Mouse (Mus musculus) liver, postnatal 0 days (tissue): ENCODE results near the gene Mat2a. TPM values are rescaled to one million over a fixed set of nuclear protein-coding genes. Genes with fewer than 3 reads are reported as not detected.

ENCODE experiments used
- ATAC-seq: fragments of 200-750 bp; cut with Nextera tagmentation; 2 replicates; pipeline ENCODE4 v1.8.0; 2017; ENCODE audit warnings: mild to moderate bottlenecking, moderate library complexity
- DNase-seq: peaks from one replicate; pipeline ENCODE4 v3.0.0-alpha.2; 2016
- H3K27ac ChIP-seq: fragments of 300-500 bp; sonication (generic); 2 replicates; pipeline ENCODE4 v1.5.1; 2014; ENCODE audit warnings: antibody characterized with exemption, moderate library complexity, mild to moderate bottlenecking, low read depth
- H3K27me3 ChIP-seq: fragments of 300-500 bp; sonication (generic); 2 replicates; pipeline ENCODE4 v1.6.1; 2014; ENCODE audit warnings: low read length, control low read depth, mixed read lengths; ENCODE audit not compliant: insufficient read depth
- H3K36me3 ChIP-seq: fragments of 300-500 bp; sonication (generic); replicated peaks from 2 replicates; pipeline ENCODE4 v1.6.1; 2014; ENCODE audit warnings: mild to moderate bottlenecking, control low read depth, low read length, moderate library complexity, mixed read lengths; ENCODE audit not compliant: insufficient read depth
- H3K4me1 ChIP-seq: fragments of 300-500 bp; sonication (generic); 2 replicates; pipeline ENCODE4 v1.6.1; 2014; ENCODE audit warnings: antibody characterized with exemption, mild to moderate bottlenecking, control low read depth; ENCODE audit not compliant: insufficient read depth
- H3K4me2 ChIP-seq: fragments of 300-500 bp; sonication (generic); 2 replicates; pipeline ENCODE4 v1.6.1; 2014; ENCODE audit warnings: low read depth, mild to moderate bottlenecking, low read length, moderate library complexity, mixed read lengths
- H3K4me3 ChIP-seq: fragments of 300-500 bp; sonication (generic); 2 replicates; pipeline ENCODE4 v1.5.1; 2014; ENCODE audit warnings: low read depth, low read length
- H3K9ac ChIP-seq: fragments of 300-500 bp; sonication (generic); replicated peaks from 2 replicates; pipeline ENCODE4 v1.6.1; 2014; ENCODE audit warnings: mild to moderate bottlenecking, moderate library complexity
- H3K9me3 ChIP-seq: fragments of 300-500 bp; sonication (generic); 2 replicates; pipeline ENCODE4 v1.6.1; 2016; ENCODE audit warnings: mild to moderate bottlenecking, control low read depth, low read length, mixed read lengths
- CTCF ChIP-seq: sonication (generic); IDR thresholded peaks from 2 replicates; pipeline ENCODE4 v1.5.1; 2016; ENCODE audit warnings: antibody characterized with exemption, low read depth
- EP300 ChIP-seq: IDR thresholded peaks from 2 replicates; pipeline ENCODE4 v1.6.1; 2016; ENCODE audit warnings: antibody characterized with exemption, low read depth, mild to moderate bottlenecking
- WGBS: fragments of 180-500 bp; shearing (Covaris S2); extraction: QIAGEN DNeasy Blood & Tissue Kit; methylation state at CpG from one replicate; pipeline ENCODE4 v1.1.7; 2014; ENCODE audit not compliant: insufficient replicate concordance; 5-methylcytosine and 5-hydroxymethylcytosine counted together
- polyA plus RNA-seq: library from polyadenylated mRNA; unstranded; fragments of >200 nt; fragmentation: Nextera tagmentation; extraction: Ambion mirVana; gene quantifications from 2 replicates; pipeline ENCODE4 v1.2.1, GENCODE M21; 2015

The Mat2a gene
- polyA plus RNA-seq, 1 experiment from 2014 or later, result 138 TPM

DNA sequence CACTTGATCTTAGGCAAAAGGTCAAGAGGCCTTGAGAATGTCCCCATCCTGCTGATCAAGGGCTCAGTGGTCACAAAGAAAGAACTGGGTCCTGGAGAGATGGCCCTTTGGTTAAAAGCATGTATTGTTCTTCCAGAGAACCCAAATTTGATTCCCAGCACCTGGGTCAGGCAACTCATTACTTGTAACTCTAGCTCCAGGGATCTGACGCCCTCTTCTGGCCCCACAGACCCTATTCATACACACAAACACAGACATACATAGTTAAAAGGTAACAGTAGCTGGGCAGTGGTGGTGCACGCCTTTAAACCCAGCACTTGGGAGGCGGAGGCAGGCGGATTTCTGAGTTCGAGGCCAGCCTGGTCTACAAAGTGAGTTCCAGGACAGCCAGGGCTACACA, 47.0 kb downstream of the Mat2a start:
- peaks cover 33% of the 10 kb centered on the region for H3K4me1 ChIP-seq

DNA sequence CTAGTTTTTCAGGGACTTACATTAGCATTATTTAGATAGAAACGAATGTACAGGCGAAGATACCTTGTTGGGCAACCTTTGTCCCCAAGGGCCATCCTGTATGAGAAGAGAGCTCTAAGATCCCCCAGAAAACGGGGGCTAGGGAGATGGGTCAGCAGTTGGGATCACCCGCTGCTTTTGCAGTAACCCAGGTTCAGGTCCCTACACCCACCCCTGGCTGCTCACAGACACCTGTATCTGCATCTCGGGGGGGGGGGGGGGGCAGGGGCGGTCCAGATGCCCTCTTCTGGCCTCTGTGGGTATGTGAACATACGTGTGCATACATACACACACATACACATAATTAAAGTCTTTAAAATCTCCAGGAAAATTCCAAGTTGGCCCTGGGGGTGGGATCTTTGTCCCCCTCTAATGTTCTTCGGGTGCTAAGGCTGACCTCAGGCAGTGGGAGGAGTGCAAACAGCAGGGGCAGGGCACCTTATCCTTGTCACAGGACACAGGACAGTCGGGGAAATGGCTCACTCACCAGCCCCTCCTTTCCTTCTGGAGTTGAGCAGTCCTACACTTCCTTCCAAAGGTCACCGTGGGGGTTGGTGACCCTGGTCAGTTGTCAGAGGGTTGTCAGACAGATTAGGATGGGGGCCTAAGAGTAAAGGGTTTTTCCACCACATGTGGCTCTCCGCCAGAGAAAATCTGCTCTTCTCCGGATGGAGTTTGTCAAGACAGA, 48.4 kb downstream of the Mat2a start:
- Histone ChIP-seq H3K9me3 (no peaks in the 10 kb centered on the region), H3K9ac (peak overlapping the region; percentile 86), H3K4me1 (peaks cover 29% of the 10 kb centered on the region), H3K27ac (peak overlapping the region; percentile 98), H3K4me3 (peak overlapping the region; percentile 64), H3K36me3 (peaks cover 24% of the 10 kb centered on the region), H3K27me3 (no peaks in the 10 kb centered on the region), H3K4me2 (peak overlapping the region; percentile 80)
- DNase-seq (peak; percentile 69), ATAC-seq (peak; percentile 43)
- WGBS, result 13% methylated on average over 12 of the region's 12 CpGs
- TF ChIP-seq EP300, result peak; percentile 54
- TF ChIP-seq CTCF, result peak; percentile 43

More for the DNA sequence above, 47.0 kb downstream of the Mat2a start:
- Histone ChIP-seq H3K9me3 (no peaks in the 10 kb centered on the region), H3K4me3 (no peak overlapping the region), H3K4me2 (peak overlapping the region; percentile 80), H3K27me3 (no peaks in the 10 kb centered on the region), H3K9ac (no peak overlapping the region), H3K36me3 (peaks cover 15% of the 10 kb centered on the region), H3K27ac (no peak overlapping the region)
- 84% methylated on average over 5 of the region's 5 CpGs for WGBS
- TF ChIP-seq CTCF (peak; percentile 38), EP300 (no peak)
- ATAC-seq, result no peak
- DNase-seq, result no peak

DNA sequence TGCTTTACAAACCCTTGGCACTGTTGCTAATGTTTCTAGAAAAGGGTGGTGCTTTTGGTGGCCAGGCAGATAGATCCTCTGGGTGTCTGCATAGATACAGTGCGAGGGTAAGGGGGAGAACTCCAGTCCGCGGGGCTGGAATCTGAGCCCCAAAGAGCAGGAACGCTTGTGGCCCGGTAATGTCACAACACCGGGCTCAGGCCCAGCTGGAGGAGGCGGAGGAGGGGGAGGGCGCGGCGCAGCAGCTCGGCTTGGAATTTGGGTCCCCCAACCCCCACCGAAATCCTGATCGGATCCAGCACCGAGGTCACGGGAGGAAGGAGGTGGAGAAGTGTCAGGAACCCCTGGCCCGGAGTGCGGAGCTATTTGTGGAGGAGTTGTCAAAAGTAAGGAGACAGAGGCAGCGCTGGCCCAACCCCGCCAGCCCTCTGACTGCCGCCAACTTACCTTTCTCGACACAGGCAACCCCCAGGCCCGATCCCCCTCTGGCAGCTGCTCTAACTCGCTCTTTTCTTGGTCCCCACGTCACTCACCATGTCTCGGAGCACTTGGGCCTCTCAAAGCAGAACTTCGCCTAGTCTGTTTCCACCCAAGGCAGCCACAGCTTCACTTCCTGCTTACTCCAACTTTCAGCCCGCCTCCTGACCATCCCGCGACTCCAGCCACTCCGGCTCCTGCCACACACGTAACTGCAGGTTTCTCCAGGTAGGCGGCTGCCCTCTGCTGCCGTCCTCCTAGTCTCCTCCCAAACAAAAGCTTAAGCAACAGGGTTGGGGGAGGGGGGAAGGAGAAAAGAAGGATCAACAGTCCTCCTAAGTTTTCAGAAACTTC, 49.2 kb downstream of the Mat2a start, which contains the start of gene Vamp8:
Vamp8 (minus strand) TSS at position 763 of the 831 bp plus-strand sequence.
- TF ChIP-seq EP300, result peak; percentile 23; the same call in 1 of the 2 replicates
- peak; percentile 50 for TF ChIP-seq CTCF
- Histone ChIP-seq H3K4me1 (peaks cover 29% of the 10 kb centered on the region), H3K27ac (peak within 1 kb of the TSS; percentile 98), H3K4me3 (peak within 1 kb of the TSS; percentile 64), H3K27me3 (no peaks in the 10 kb centered on the region), H3K36me3 (peaks cover 32% of the 10 kb centered on the region), H3K9ac (peak within 1 kb of the TSS; percentile 86), H3K4me2 (peak within 1 kb of the TSS; percentile 80), H3K9me3 (no peaks in the 10 kb centered on the region)
- ATAC-seq, result peak; percentile 74
- peak; percentile 82 for DNase-seq
- under 1% methylated on average over 33 of the region's 33 CpGs for WGBS

DNA sequence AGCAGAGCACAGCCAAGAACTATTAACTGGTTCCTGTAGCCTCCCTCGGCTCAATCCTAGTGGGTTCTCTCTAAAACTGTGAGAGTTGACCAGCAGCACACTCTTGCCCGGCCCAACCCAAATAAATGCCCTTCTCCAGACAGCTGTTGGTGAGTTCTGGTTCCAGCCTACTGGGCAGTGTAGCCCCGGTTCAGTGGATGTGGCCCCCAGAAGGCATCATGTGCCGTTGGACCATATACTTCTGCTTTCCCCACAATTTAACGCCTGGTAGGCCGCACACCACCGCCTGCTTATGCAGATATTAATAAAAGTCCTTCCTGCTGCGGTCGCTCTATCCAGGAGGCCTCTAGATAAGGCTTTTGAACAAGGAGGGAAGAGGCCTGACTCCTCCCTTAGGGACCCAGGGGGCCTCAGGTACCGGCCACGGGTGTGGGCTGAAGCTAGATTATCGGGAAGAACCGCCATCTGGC, 49.9 kb downstream of the Mat2a start:
- H3K4me1 ChIP-seq, result peaks cover 29% of the 10 kb centered on the region
- TF ChIP-seq EP300, result peak; percentile 97
- no peak for TF ChIP-seq CTCF
- no peaks in the 10 kb centered on the region for H3K9me3 ChIP-seq
- ATAC-seq (peak; percentile 86), DNase-seq (peak; percentile 79)
- WGBS, result 5% methylated on average over 13 of the region's 13 CpGs
- H3K4me3 ChIP-seq, result peak overlapping the region; percentile 64
- H3K27me3 ChIP-seq, result no peaks in the 10 kb centered on the region
- H3K36me3 ChIP-seq, result peaks cover 39% of the 10 kb centered on the region
- peak overlapping the region; percentile 86 for H3K9ac ChIP-seq
- H3K4me2 ChIP-seq, result peak overlapping the region; percentile 80
- peak overlapping the region; percentile 98 for H3K27ac ChIP-seq

DNA sequence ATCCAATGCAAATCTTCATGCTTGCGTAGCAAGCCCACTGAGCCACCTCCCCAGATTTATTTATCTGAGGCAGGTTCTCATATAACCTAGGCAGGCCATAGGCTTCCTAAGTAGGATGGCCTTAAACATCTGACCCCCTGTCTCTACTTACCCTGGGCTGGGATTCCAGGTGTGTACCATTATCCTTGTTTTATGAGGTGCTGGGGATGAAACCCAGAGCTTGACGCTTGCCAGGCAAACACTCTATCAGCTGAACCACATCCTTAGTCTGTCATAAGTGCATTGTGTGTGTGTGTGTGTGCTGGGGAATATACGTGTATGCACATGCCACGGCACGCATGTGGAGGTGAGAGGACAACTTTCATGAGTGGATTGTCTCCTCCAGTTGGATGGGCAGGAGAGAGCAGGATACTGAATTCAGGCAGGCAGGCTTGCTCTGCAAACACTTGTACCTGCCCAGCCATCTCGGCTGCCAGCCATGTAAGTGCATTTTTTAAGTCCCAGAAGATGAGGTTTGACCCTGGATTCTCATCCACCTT, 50.5 kb downstream of the Mat2a start:
- H3K27ac ChIP-seq, result peak overlapping the region; percentile 98
- no peaks in the 10 kb centered on the region for H3K27me3 ChIP-seq
- H3K9me3 ChIP-seq, result no peaks in the 10 kb centered on the region
- 53% methylated on average over 6 of the region's 6 CpGs for WGBS
- peak overlapping the region; percentile 64 for H3K4me3 ChIP-seq
- peaks cover 31% of the 10 kb centered on the region for H3K4me1 ChIP-seq
- peak overlapping the region; percentile 80 for H3K4me2 ChIP-seq
- ATAC-seq (no peak), DNase-seq (no peak)
- H3K9ac ChIP-seq, result peak overlapping the region; percentile 86
- no peak for TF ChIP-seq CTCF
- TF ChIP-seq EP300, result no peak
- H3K36me3 ChIP-seq, result peaks cover 44% of the 10 kb centered on the region
